Mouse (Mus musculus): ENCODE measurements around the gene Rilpl1.
A peak's percentile ranks its signal among the peaks of the same experiment; 100 is the strongest.
"Not testable (repeated sequence)": the region's sequence is repeated elsewhere in the genome, so short reads cannot be mapped to it uniquely, and the experiment has no call there.

Gene Rilpl1

DNA sequence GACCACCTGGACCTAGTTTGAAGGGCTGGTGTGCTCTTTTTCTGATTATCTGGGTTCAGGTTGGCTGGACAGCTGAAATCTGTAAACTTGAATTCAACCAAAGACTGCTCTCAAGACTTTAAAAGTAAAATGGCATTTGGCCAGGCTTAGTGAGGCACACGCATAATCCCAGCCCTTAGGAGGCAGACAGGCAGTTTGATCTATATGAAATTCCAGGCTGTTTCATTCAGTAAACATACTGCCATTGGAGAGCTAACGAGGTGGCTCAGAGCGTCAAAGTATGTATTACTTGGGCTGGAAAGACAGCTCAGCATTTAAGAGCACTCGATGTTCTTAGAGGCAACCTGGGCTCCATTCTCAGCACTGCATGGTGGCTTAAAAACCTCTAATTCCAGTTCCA is 39.5 kb downstream of the Rilpl1 start:
- DNase-seq: no peak

DNA sequence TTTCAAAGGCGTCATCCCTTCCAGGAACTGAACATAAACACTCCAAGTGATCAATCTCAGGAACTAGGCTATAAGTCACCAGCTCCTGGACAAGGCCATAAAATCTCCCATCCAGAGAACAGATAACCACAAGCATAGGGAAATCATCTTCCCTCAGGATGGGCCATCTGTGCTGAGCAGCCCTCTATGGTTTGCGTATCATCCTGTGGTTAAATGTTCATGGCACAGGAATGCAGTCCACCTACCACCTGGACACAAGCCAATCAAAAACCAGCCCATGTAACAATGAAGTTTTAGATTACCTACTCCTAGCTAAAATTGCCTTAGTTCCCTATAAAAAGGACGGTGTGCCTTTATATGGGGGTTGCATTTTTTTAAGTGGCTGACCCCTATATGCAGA is 42.3 kb downstream of the Rilpl1 start:
- DNase-seq: no peak

DNA sequence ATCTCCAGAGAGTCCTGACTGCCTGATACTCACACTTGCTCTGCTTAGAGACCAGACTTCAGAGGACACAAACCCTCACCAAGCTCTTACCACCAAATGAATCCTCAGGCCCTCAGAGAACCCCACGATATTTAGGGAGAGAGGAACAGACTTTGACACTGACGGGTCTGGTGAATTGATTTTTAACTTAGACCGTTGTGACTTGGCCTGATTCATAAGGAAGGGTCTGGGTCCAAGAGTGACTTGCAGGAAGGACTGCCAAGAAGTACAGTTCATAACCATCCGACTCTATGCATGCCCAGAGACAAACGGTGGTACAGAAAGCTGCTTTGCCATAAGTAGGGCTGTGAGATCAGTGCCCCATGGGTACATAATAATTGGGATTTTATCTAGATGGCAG is 45.5 kb downstream of the Rilpl1 start:
- DNase-seq: no peak

DNA sequence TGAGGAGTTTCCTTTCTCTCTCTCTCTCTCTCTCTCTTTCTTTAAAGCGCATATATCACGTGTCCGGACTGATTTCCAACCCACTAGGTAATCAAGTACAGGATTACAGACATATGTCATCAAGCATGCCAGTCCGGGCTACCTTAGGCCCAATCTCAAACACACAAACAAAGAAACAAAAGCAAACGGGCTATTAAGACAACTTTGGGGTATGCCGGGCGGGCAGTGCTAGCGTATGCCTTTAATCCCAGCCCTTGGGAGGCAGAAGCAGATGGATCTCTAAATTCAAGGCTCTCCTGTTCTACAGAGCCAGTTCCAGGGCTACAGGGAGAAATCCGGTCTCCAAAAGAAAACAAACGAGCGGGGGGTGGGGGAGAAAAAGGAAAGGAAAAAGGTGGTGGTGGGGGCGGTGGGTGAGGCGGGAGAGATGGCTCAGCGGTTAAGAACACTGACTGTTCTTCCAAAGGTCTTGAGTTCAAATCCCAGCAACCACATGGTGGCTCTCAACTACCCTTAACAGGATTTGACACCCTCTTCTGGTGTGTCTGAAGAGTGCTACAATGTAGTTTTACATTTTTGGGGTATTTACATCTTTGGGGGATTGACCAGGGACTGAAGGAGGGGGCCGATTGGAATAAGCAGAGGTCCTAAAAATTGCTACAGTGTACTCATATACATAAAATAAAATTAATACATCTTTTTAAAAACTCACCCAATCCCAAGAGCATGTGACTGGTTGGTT is 47.4 kb downstream of the Rilpl1 start:
- no peak for DNase-seq

DNA sequence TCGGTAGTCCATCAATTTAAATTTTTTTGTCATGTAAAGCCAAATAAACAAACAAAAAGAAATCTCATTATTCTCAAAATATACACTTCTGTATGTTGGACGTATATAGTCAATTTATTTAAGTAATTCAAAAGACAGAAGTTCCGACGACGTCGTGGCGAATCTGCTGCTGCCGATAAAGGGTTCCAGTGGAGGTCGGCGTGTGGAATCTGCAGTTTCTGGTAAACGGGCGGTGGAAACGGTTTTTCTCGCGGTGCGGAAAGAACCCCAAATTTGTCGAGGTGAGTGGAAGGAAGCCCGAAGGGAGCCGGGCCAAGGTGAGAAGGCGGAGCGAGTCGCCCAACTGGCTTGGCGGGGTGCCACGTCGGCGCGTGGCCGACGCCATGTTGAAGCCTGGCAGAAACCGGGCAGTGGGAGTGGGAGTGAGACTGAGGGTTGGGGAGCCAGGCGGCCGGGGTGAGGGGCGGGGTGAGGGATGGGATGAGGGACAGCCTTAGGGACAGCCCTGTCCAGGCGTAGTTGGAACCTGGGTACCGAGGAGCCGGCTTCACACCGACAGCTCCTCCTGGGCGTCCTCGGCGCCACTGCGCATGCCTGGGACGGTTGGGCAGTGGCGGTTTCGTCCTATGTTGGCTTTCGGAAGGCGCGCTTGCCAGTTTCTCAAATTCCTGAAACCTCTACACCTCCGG is 48.1 kb downstream of the Rilpl1 start, which contains the start of gene Snrnp35:
Gene Snrnp35 (plus strand): TSS at position 169 of the 689 bp plus-strand sequence.
- peak; percentile 80 to 89 for DNase-seq

DNA sequence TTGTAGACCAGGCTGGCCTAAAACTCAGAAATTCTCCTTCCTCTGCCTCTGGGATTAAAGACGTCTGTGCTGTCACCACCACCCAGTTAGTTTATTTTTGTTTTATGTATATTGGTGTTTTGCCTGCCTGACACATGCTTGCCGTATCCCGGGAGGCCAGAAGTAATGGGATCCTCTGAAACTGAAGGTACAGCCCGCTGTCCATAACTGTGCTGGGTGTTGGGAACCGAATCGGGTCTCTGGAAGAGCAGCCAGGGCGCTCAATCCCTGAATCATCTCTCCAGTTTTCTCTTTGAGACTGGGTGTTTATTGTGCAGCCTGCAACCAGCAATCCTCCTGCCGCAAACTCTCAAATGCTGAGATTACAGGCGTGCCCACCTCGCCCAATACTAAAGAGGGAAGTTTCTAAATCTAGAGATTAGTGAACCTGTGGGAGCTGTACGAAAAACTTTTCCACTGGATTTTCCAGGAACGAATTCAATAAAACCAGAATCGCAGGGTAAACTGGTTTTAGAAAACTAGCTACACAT is 48.7 kb downstream of the Rilpl1 start:
- DNase-seq: no peak

DNA sequence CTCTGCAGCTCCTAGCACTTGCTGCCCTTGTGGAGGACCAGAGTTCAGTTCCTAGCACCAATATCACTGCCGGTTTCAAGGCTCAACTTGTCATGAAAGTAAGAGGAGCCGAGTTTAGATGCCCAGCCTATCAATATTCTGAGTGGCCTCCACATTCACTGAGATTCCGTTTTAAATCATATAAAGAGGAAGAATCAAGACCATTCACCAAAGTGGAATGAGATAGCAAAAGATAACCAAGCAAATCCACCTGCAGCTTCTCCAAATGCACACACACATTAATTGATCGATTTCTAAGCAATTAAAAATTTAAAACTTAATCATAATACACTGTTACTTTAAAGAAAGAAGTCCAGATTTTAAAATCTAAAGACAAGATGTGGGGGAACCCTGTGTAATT is 49.5 kb downstream of the Rilpl1 start:
- DNase-seq: no peak

DNA sequence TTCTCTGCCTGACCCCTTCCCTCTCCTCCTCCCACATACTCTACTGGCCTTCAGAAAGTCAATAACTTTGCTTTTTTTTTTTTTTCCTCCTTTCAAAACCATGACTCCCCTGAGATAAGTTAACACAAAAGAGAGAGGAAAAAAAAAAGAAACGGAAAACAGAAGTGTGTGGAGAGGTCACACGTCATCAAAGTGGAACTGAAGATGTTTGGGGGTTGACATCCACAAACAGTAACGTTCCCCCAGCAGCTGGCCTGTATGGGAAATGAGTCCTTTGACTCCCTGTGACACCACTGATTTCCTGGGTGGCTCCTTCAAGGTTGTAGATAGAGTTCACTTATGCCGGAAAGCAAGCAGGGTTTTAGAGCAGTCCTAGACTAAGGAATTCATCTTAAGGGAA is 51.1 kb downstream of the Rilpl1 start:
- DNase-seq: no peak

DNA sequence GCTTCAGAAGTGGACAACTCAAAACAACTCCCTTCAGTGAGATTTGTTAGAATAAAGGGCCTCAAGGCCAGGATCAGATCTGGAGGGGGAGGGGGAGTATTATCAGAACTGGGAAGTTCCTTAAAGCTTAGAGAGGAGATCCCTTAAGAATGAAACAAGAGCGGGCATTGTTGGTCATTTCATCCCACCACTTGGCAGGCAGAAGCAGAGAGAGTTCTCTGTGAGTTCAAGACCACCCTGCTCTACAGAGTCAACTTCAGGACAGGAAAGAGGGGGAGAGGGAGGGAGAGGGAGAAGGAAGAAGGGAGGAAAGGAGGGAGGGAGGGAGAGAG is 52.4 kb downstream of the Rilpl1 start:
- DNase-seq: no peak

DNA sequence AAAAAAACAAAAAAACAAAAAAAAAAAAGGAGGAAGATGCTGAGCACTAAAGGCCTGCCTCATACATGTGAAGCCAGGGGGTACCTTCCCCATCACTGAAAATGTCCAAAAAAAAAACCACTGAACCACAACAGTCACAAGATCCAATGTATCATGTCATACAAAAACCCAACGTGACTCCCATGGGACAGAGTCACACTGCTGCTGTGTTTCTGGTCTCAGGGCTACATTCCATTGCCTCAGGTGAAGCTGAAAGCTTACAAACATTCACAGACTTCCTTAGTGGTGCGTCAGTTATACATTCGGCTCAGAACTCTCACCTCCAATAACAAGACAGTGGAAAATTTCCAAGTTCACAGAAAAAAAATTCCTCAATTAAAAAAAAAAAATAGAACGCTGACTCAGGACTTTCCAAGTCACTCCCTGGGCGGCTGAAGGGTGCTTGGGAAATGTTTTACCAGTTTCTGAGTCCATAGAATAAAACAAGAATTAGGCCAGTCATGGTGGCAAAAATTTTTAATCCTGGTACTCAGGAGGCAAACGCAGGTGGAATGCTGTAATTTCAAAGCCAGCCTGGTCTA is 60.5 kb downstream of the Rilpl1 start:
- no peak for DNase-seq

DNA sequence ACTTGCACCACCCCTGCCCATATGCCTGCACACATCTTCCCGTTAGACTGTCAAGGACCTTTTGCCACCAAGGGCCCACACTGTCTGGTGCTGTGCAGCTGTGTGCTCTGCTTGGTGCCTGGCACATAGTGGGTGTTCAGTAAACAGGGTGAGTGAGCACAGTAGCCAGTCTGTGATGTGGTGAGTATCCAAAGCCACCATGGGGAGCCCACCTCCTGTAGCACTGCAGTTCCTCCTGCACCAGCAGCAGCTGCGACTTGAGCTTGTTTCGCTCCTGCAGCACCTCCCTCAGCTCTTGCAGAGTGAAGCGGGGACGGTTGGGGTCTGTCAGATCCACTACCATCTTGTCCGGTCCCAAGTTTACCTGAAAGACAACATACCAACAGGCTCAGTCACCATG is 61.7 kb downstream of the Rilpl1 start:
- DNase-seq: peak; percentile 57 to 63

DNA sequence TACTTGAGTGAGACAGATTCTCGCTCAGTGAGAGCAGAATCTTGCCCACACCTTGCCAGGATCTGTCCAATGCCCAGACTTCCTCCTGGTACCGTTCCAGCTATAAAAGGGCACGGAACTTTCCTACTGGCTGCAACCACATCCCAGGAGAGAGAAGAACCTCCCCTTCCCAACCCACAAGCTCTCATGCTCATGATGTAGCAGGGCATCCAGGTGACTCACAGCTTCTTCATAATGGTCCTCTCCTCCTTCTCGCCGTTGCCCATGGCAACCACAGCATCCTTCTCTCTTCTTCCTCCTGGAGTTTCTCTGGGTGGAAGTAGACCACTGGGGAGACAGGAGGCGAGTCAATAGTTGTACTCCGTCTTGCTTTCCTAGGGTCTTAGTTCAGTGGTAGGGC is 62.8 kb downstream of the Rilpl1 start:
- DNase-seq: no peak

DNA sequence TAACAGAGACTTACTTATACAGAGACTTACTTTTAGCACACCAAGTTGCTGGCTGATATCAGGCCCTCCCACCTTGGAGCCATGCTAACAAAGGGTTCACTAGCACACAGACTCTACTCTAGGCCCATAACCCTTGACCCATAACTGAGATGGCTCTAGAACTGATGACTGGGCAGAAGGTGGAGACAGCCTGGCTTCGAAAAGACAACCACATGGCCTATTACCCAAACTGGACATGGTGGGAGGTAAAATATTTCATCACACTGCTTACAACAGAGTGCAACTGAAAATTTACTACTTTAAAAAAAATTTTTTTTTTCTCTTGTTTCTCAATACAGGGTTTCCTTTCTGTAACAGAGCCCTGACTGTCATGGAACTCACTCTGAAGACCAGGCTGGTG is 63.4 kb downstream of the Rilpl1 start:
- no peak for DNase-seq

DNA sequence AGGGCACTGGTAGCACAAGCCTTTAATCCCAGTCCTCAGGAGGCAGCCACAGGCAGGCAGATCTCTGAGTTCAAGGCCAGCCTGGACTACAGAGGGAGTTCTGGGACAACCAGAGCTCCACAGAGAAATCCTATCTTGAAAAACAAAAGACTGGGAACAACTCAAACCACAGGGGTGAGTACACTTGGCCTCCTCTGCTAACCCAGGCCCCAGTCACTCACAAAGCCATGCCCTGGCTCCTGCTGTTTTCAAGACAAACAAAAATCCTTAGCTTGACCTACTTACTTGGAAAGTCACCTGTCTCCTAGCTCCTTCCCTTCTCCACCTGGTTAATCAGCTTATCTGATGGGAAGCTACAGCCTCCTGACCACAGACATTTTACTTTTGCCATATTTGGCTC is 66.3 kb downstream of the Rilpl1 start:
- no peak for DNase-seq

DNA sequence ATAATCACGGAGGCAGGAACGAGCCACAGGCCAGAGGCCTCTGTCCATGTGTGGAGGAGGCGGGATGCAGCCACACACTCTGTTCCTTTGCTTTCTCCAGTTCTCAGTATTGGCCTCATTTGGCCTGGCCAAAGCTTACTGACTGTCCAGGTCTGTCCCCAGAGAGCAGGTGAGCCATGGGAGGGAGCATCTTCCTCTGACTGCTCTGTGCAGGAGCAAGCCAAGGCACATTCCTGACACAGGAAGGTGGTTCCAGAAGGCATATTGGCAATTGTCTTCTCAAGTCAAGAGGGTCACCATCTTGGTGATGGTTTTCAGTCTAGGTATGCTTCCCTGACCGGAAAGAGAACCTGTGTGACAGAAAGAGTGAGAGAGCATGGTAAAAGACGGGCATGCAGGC is 67.7 kb downstream of the Rilpl1 start:
- DNase-seq: no peak

DNA sequence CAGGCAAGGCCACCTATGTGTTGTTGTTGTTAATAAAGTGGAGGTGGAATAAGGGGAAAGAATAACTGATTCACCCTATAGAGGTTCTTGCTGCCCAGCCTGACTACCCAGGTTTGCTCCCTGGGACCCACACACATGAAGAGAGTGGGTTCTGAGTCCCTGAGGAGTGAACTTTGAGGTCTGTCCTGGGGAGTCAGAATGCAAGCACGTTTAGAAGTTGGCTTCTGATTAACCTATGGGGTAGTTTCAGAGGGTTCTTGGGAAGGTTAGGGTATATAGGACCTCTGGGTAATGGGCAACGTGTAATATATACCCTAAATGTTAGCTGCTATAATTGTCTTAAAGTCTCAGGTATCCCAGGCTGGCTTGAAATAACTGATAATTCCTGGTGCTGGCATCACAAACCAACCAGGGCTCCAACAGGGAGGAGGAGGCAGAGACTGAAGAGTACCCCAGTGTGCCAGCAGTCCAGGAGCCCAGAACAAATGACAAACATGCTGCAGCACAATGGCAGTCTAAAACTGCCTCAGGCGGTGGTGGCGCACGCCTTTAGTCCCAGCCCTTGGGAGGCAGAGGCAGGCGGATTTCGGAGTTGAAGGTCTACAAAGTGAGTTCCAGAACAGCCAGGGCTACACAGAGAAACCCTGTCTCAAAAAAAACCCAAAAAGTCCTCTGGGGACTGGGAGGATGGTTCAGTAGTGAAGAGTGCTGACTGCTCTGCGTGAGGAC is 68.7 kb downstream of the Rilpl1 start:
- no peak for DNase-seq

DNA sequence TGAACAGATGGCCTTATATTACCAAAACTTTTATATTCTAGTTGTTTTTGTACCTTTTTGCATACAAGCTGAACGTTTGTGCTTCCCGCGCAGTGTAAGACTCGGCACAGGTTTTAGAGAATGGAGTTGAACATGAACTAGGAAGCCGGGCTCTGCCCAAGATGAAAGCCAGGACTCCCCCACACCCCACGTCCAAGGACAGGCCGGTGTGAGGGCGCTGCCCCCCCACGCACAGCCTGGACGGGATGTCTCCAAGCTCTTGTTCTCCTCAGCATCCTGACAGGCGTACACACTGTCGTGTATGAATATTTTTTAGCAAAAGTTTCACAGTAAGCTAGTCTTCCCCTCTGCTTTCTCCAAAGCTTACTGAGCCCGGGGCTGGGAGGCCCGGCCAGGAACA is 70.3 kb downstream of the Rilpl1 start:
- not testable (repeated sequence) for DNase-seq

DNA sequence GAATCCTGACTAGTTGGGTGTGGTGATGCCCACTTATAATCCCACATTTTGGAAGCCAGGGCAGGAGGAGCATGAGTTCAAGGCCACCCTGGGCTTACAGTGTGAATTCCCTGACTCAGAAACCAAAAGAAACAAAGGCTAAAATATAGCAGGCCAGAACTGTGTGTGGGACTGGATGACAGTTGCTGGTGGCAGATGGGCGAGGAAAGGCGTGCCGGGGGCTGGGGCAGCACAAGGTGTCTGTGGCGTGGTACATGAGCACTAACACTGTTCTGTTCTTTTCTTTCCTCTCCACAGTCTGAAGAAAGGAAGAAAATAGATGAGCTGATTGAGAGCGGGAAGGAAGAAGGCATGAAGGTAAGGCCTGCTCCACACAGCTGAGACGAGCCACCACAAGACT is 74.4 kb downstream of the Rilpl1 start:
- no peak for DNase-seq

DNA sequence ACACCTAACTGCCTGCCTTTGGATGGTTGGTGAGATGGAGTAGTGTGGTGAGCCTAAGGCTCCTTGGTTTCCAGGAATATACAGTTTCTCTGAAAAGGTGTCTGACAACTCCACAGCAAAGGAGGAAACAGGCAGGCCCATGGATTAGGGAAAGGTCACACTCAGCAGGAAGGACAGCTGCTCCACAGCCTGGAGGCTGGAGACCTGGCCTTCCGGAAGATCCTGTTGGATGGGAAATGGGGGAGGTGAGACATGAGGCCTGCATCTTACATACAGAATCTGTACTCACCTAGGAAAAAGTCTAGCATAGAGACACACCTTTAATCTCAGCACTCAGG is 77.1 kb downstream of the Rilpl1 start:
- DNase-seq: no peak

DNA sequence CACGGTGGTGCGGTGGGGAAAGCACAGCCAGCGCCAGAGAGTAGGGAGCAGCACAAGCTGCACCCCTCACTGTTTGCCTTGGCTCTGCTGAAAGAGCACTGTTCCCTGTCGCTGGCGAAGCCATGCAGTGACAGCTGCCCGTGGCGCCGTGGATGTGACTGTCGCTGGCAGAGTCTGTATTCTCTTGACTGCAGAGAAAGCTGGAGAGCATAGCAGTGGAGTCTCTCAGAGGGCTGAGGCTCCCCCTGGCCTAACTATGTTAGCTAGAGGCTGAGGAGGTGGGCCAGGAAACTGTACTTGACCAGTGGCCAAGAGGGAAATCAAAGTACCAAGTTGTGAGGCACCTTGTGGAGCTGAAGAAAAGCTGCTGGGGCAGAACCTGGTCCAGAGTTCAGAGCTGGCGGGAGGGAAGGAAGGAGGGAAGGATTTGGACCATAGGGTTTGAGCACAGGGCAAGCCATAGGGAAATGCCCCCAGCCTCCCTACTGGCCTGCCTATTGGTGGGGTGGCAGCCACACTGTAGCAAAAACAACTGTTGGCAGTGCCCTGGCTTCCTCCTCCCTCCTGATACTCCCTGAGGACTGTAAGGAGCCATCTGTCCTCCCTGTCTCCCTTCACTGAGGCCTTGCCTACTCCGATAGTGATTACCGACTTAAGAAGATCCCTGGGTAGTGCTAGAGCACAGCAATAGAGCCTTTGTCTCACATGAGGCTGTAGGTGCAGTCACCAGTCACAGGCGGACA is 77.7 kb downstream of the Rilpl1 start:
- DNase-seq: no peak

DNA sequence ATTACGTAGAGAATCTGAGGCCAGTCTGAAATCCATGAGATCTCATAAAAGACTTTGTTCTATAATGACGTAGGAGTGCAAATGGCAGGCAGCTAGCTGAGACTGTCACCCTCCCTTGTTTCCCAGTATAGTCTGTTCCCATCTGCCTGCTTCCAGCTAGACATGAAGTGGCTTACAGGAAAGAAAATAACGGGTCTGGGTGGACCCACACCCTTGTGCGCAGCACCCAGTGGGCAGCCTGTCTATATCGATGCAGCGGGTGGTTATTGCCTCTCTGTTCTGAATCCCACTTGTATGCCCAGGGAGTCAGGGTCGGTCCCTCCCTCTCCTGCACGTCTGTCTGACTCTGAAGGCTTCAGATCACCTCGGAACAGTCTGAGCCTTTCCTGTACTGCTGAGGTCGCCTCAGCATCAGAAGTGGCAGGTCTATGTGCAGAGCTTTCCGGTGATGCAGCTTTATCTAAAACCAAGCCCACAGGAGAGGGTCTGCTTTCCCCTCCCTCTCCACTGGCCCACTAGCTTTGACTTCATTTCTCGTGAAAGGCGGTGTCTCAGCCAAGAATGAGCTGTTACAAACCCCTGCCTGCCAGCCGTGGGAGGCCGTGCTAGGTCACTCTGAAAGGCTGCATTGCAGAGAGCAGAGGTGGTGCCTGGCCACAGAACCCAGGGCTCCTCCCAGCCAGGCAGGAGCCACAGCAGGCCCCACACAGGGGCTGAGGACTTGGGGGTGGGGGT is 78.5 kb downstream of the Rilpl1 start:
- DNase-seq: no peak
